Mouse (Mus musculus): ENCODE measurements around the gene Adgre5. TPM values are rescaled to one million over a fixed set of nuclear protein-coding genes. Genes with fewer than 3 reads are reported as not detected.

Gene Adgre5
- polyA plus RNA-seq, 1 experiment from 2014 or later = 17.2 TPM

- H3K4me1 ChIP-seq (replicated peaks; ENCODE audit: control insufficient read depth, insufficient read depth, low read length) = peaks cover 19% of the 10 kb centered on the region
- H3K27me3 ChIP-seq (replicated peaks; ENCODE audit: control insufficient read depth, insufficient read depth, low read length) = no peaks in the 10 kb centered on the region
- H3K4me2 ChIP-seq = peak overlapping the region; percentile 86
- H3K36me3 ChIP-seq (ENCODE audit: control insufficient read depth, insufficient read depth, low read length) = no peaks in the 10 kb centered on the region
- H3K9ac ChIP-seq (ENCODE audit: low read depth, low read length) = no peak overlapping the region
- 17% methylated on average over 6 of the region's 6 CpGs for WGBS
- peak overlapping the region; percentile 40; the same call in 1 of the 2 replicates for H3K4me3 ChIP-seq (ENCODE audit: low read depth, low read length)
- no peak overlapping the region for H3K27ac ChIP-seq (ENCODE audit: low read depth, low read length)
- no peak for ATAC-seq (replicated peaks; ENCODE audit: low FRiP score)
- no peaks in the 10 kb centered on the region for H3K9me3 ChIP-seq (ENCODE audit: control insufficient read depth, low read length)
- no peak for DNase-seq (ENCODE audit: low spot score)
Measured at GRCm38 (mm10) chr8:83773452-83773846, 32.3 kb upstream of the Adgre5 start.

DNA sequence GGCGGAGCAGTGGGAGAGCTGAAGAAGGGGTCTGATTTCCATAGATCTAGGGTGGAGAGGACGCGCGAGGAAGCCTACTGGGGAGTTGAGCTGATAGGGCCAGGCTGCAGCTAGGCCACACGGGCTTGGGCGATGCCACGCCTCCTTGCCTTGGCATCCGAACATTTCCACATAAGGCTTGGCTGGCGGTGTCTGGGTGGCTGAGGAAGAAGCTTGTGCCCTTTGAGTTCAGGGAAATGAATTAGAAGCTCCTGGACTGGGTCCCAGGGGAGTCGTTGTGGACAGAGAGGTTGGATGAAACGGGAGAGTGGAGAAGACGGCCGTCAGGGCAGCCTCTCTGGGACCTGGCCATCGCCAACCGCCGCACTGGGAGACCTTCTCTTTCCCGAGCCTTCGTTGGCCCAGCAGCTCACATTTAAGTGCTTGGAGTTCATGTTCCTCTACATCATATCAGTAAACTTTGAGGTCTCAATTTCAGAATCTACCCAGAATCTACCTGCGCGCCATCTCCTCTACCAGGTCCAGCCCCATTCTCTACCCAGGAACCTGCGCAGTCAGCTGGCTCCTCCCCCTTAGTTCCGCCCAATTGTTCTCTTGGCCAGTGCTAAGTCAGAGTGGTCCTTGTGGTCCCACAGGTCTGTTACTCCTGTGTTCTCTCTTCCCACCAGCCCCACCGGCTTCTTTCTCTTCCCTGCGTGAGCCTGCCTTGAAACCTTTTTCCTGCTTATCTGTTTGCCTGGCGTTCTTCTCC is 31.8 kb upstream of the Adgre5 start:
- Histone ChIP-seq H3K9ac (ENCODE audit: low read depth, low read length) (no peak overlapping the region), H3K4me3 (ENCODE audit: low read depth, low read length) (peak overlapping the region; percentile 40), H3K27me3 (replicated peaks; ENCODE audit: control insufficient read depth, insufficient read depth, low read length) (no peaks in the 10 kb centered on the region), H3K4me2 (peak overlapping the region; percentile 86), H3K36me3 (ENCODE audit: control insufficient read depth, insufficient read depth, low read length) (no peaks in the 10 kb centered on the region), H3K27ac (ENCODE audit: low read depth, low read length) (no peak overlapping the region), H3K9me3 (ENCODE audit: control insufficient read depth, low read length) (no peaks in the 10 kb centered on the region), H3K4me1 (replicated peaks; ENCODE audit: control insufficient read depth, insufficient read depth, low read length) (peaks cover 20% of the 10 kb centered on the region)
- DNase-seq (ENCODE audit: low spot score) (peak; percentile 55), ATAC-seq (replicated peaks; ENCODE audit: low FRiP score) (peak; percentile 22; the same call in 1 of the 2 replicates)
- WGBS = 6% methylated on average over 25 of the region's 25 CpGs

DNA sequence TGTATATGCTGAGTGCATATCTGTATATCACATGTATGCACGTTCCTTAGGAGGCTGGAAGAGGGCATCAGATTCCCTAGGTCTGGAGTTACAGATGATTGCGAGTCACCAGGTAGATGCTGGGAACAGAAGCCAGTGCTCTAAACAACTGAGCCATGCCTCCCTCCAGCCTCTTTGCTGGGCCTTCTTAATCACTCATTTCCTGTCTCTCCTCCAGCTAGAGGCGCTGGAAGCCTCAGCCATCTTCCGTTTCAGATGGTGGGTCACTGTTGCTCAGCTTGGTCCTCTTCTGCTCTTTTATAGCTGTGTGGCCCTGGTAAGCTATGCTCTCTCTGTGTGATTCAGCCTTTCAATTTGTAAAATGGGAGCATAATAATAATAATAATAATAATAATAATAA is 30.7 kb upstream of the Adgre5 start:
- DNase-seq (ENCODE audit: low spot score) = no peak
- H3K4me2 ChIP-seq = no peak overlapping the region
- no peak overlapping the region for H3K27ac ChIP-seq (ENCODE audit: low read depth, low read length)
- 40% methylated on average over 4 of the region's 4 CpGs for WGBS
- H3K4me1 ChIP-seq (replicated peaks; ENCODE audit: control insufficient read depth, insufficient read depth, low read length) = peaks cover 20% of the 10 kb centered on the region
- no peak overlapping the region for H3K9ac ChIP-seq (ENCODE audit: low read depth, low read length)
- ATAC-seq (replicated peaks; ENCODE audit: low FRiP score) = no peak
- H3K27me3 ChIP-seq (replicated peaks; ENCODE audit: control insufficient read depth, insufficient read depth, low read length) = no peaks in the 10 kb centered on the region
- H3K36me3 ChIP-seq (ENCODE audit: control insufficient read depth, insufficient read depth, low read length) = no peaks in the 10 kb centered on the region
- H3K9me3 ChIP-seq (ENCODE audit: control insufficient read depth, low read length) = no peaks in the 10 kb centered on the region
- H3K4me3 ChIP-seq (ENCODE audit: low read depth, low read length) = no peak overlapping the region

GRCm38 (mm10) chr8:83770669-83771068 is 29.5 kb upstream of the Adgre5 start:
- Histone ChIP-seq H3K4me2 (no peak overlapping the region), H3K27ac (ENCODE audit: low read depth, low read length) (no peak overlapping the region), H3K36me3 (ENCODE audit: control insufficient read depth, insufficient read depth, low read length) (no peaks in the 10 kb centered on the region), H3K27me3 (replicated peaks; ENCODE audit: control insufficient read depth, insufficient read depth, low read length) (no peaks in the 10 kb centered on the region), H3K4me3 (ENCODE audit: low read depth, low read length) (no peak overlapping the region), H3K4me1 (replicated peaks; ENCODE audit: control insufficient read depth, insufficient read depth, low read length) (peaks cover 20% of the 10 kb centered on the region), H3K9me3 (ENCODE audit: control insufficient read depth, low read length) (no peaks in the 10 kb centered on the region), H3K9ac (ENCODE audit: low read depth, low read length) (no peak overlapping the region)
- ATAC-seq (replicated peaks; ENCODE audit: low FRiP score) (no peak), DNase-seq (ENCODE audit: low spot score) (no peak)
- whole genome bisulfite sequencing = 56% methylated on average over 2 of the region's 2 CpGs

DNA sequence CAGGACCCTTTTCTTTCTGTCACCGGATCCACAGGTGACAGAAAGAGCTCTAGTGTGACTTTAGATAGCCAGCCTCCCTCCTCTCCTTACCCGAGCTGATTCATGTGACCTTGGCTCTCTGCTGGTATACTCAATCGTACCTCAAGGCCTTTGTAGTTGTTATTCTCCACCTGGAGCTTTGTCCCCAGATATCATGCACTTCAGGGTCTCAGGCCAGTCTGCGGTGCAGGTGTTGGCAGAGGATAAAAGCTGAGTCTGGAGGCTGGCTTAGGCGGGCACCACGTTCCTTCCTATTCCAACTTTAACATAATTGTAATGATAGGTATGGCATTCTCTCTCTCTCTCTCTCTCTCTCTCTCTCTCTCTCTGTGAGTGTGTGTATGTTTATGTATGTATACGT is 28.6 kb upstream of the Adgre5 start:
- Histone ChIP-seq H3K36me3 (ENCODE audit: control insufficient read depth, insufficient read depth, low read length) (no peaks in the 10 kb centered on the region), H3K4me3 (ENCODE audit: low read depth, low read length) (no peak overlapping the region), H3K27me3 (replicated peaks; ENCODE audit: control insufficient read depth, insufficient read depth, low read length) (no peaks in the 10 kb centered on the region), H3K4me2 (no peak overlapping the region), H3K27ac (ENCODE audit: low read depth, low read length) (no peak overlapping the region), H3K9ac (ENCODE audit: low read depth, low read length) (no peak overlapping the region), H3K9me3 (ENCODE audit: control insufficient read depth, low read length) (no peaks in the 10 kb centered on the region), H3K4me1 (replicated peaks; ENCODE audit: control insufficient read depth, insufficient read depth, low read length) (peaks cover 20% of the 10 kb centered on the region)
- DNase-seq (ENCODE audit: low spot score) (no peak), ATAC-seq (replicated peaks; ENCODE audit: low FRiP score) (no peak)
- 70% methylated on average over 7 of the region's 7 CpGs for WGBS

- Histone ChIP-seq H3K36me3 (ENCODE audit: control insufficient read depth, insufficient read depth, low read length) (no peaks in the 10 kb centered on the region), H3K27ac (ENCODE audit: low read depth, low read length) (peak overlapping the region; percentile 22; the same call in 1 of the 2 replicates), H3K4me3 (ENCODE audit: low read depth, low read length) (no peak overlapping the region), H3K4me2 (peak overlapping the region; percentile 15; the same call in 1 of the 2 replicates), H3K4me1 (replicated peaks; ENCODE audit: control insufficient read depth, insufficient read depth, low read length) (peaks cover 19% of the 10 kb centered on the region), H3K9me3 (ENCODE audit: control insufficient read depth, low read length) (no peaks in the 10 kb centered on the region), H3K27me3 (replicated peaks; ENCODE audit: control insufficient read depth, insufficient read depth, low read length) (no peaks in the 10 kb centered on the region), H3K9ac (ENCODE audit: low read depth, low read length) (no peak overlapping the region)
- ATAC-seq (replicated peaks; ENCODE audit: low FRiP score) (peak; percentile 58; the same call in 1 of the 2 replicates), DNase-seq (ENCODE audit: low spot score) (no peak)
- 18% methylated on average over 5 of the region's 5 CpGs for WGBS
Measured at GRCm38 (mm10) chr8:83768526-83768925, 27.4 kb upstream of the Adgre5 start.

GRCm38 (mm10) chr8:83767442-83767841 is 26.3 kb upstream of the Adgre5 start:
- 69% methylated on average over 4 of the region's 4 CpGs for WGBS
- no peaks in the 10 kb centered on the region for H3K9me3 ChIP-seq (ENCODE audit: control insufficient read depth, low read length)

GRCm38 (mm10) chr8:83765663-83766062 is 24.5 kb upstream of the Adgre5 start:
- DNase-seq (ENCODE audit: low spot score) (no peak), ATAC-seq (replicated peaks; ENCODE audit: low FRiP score) (no peak)
- H3K4me3 ChIP-seq (ENCODE audit: low read depth, low read length) = no peak overlapping the region
- no peaks in the 10 kb centered on the region for H3K9me3 ChIP-seq (ENCODE audit: control insufficient read depth, low read length)
- H3K27me3 ChIP-seq (replicated peaks; ENCODE audit: control insufficient read depth, insufficient read depth, low read length) = no peaks in the 10 kb centered on the region
- no peak overlapping the region for H3K9ac ChIP-seq (ENCODE audit: low read depth, low read length)
- H3K27ac ChIP-seq (ENCODE audit: low read depth, low read length) = no peak overlapping the region
- H3K4me1 ChIP-seq (replicated peaks; ENCODE audit: control insufficient read depth, insufficient read depth, low read length) = peaks cover 9% of the 10 kb centered on the region
- no peak overlapping the region for H3K4me2 ChIP-seq
- H3K36me3 ChIP-seq (ENCODE audit: control insufficient read depth, insufficient read depth, low read length) = no peaks in the 10 kb centered on the region

More at GRCm38 (mm10) chr8:83767442-83767841, 26.3 kb upstream of the Adgre5 start:
- DNase-seq (ENCODE audit: low spot score) (no peak), ATAC-seq (replicated peaks; ENCODE audit: low FRiP score) (no peak)
- no peak overlapping the region for H3K4me2 ChIP-seq
- peaks cover 12% of the 10 kb centered on the region for H3K4me1 ChIP-seq (replicated peaks; ENCODE audit: control insufficient read depth, insufficient read depth, low read length)
- H3K4me3 ChIP-seq (ENCODE audit: low read depth, low read length) = no peak overlapping the region
- no peak overlapping the region for H3K27ac ChIP-seq (ENCODE audit: low read depth, low read length)
- H3K27me3 ChIP-seq (replicated peaks; ENCODE audit: control insufficient read depth, insufficient read depth, low read length) = no peaks in the 10 kb centered on the region
- H3K36me3 ChIP-seq (ENCODE audit: control insufficient read depth, insufficient read depth, low read length) = no peaks in the 10 kb centered on the region
- H3K9ac ChIP-seq (ENCODE audit: low read depth, low read length) = no peak overlapping the region

DNA sequence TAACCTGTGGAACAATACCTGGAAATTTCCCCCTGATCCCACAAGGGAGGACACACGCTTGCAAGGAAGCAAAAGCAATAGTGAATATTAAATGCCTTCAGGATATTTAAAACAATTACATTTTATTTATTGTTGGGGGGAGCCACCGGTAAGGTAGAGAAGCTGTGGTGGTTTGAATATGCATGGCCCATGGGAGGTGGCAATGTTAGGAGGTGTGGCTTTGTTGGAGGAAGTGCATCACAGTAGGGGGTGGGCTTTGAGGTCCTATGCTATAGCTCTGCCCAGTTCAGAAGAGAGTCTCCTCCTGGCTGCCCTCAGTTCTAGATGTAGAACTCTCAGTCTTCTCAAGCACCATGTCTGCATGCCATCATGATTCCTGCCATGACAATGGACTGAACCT is 23.6 kb upstream of the Adgre5 start:
- no peaks in the 10 kb centered on the region for H3K27me3 ChIP-seq (replicated peaks; ENCODE audit: control insufficient read depth, insufficient read depth, low read length)
- ATAC-seq (replicated peaks; ENCODE audit: low FRiP score) (no peak), DNase-seq (ENCODE audit: low spot score) (no peak)
- peaks cover 9% of the 10 kb centered on the region for H3K4me1 ChIP-seq (replicated peaks; ENCODE audit: control insufficient read depth, insufficient read depth, low read length)
- no peak overlapping the region for H3K4me3 ChIP-seq (ENCODE audit: low read depth, low read length)
- no peak overlapping the region for H3K4me2 ChIP-seq
- no peaks in the 10 kb centered on the region for H3K36me3 ChIP-seq (ENCODE audit: control insufficient read depth, insufficient read depth, low read length)
- 85% methylated on average over 2 of the region's 2 CpGs for WGBS
- H3K9ac ChIP-seq (ENCODE audit: low read depth, low read length) = no peak overlapping the region
- H3K27ac ChIP-seq (ENCODE audit: low read depth, low read length) = no peak overlapping the region
- H3K9me3 ChIP-seq (ENCODE audit: control insufficient read depth, low read length) = no peaks in the 10 kb centered on the region

All from liver, embryonic 11.5 days (tissue).